Mouse (Mus musculus) liver, embryonic 11.5 days (tissue): ENCODE data around the gene Vill. TPM values are rescaled to one million over a fixed set of nuclear protein-coding genes. Genes with fewer than 3 reads are reported as not detected.

Experiments
- ATAC-seq: fragments of 200-750 bp; cut with Nextera tagmentation; replicated peaks from 2 replicates; pipeline ENCODE4 v1.8.0; 2017; ENCODE audit warnings: moderate number of reproducible peaks, mild to moderate bottlenecking, moderate TSS enrichment, moderate library complexity; ENCODE audit not compliant: low FRiP score
- DNase-seq: peaks from one replicate; pipeline ENCODE4 v3.0.0-alpha.2; 2017; ENCODE audit warnings: low spot score
- H3K27ac ChIP-seq: fragments of 300-500 bp; sonication (generic); 2 replicates; pipeline ENCODE4 v1.5.1; 2014; ENCODE audit warnings: mild to moderate bottlenecking, low read depth, low read length, control low read depth
- H3K27me3 ChIP-seq: fragments of 300-500 bp; sonication (generic); replicated peaks from 2 replicates; pipeline ENCODE4 v1.6.1; 2014; ENCODE audit warnings: low read length, mixed read lengths; ENCODE audit not compliant: control insufficient read depth, insufficient read depth
- H3K36me3 ChIP-seq: fragments of 300-500 bp; sonication (generic); 2 replicates; pipeline ENCODE4 v1.6.1; 2014; ENCODE audit warnings: mild to moderate bottlenecking, low read length, moderate library complexity, mixed read lengths; ENCODE audit not compliant: control insufficient read depth, insufficient read depth
- H3K4me1 ChIP-seq: fragments of 300-500 bp; sonication (generic); replicated peaks from 2 replicates; pipeline ENCODE4 v1.6.1; 2014; ENCODE audit warnings: low read length, mixed read lengths; ENCODE audit not compliant: control insufficient read depth, insufficient read depth
- H3K4me2 ChIP-seq: fragments of 300-500 bp; sonication (generic); 2 replicates; pipeline ENCODE4 v1.6.1; 2014; ENCODE audit warnings: mild to moderate bottlenecking, control low read depth, moderate library complexity
- H3K4me3 ChIP-seq: fragments of 300-500 bp; sonication (generic); 2 replicates; pipeline ENCODE4 v1.5.1; 2014; ENCODE audit warnings: low read depth, low read length, control low read depth
- H3K9ac ChIP-seq: fragments of 300-500 bp; sonication (generic); 2 replicates; pipeline ENCODE4 v1.6.1; 2014; ENCODE audit warnings: low read depth, low read length, control low read depth
- H3K9me3 ChIP-seq: fragments of 300-500 bp; sonication (generic); 2 replicates; pipeline ENCODE4 v1.6.1; 2016; ENCODE audit warnings: low read length, inconsistent platforms, mixed read lengths; ENCODE audit not compliant: control insufficient read depth
- WGBS: fragments of 180-500 bp; shearing (Covaris S2); extraction: QIAGEN DNeasy Blood & Tissue Kit; methylation state at CpG from one replicate; pipeline ENCODE4 v1.1.7; 2014; 5-methylcytosine and 5-hydroxymethylcytosine counted together
- polyA plus RNA-seq: library from polyadenylated mRNA; unstranded; fragments of >200 nt; fragmentation: Nextera tagmentation; extraction: Ambion mirVana; gene quantifications from 2 replicates; pipeline ENCODE4 v1.2.1, GENCODE M21; 2014

The Vill gene
- polyA plus RNA-seq, 1 experiment from 2014 or later: 22.7 TPM

- Histone ChIP-seq H3K9me3 (no peaks in the 10 kb centered on the region), H3K27me3 (peaks cover 52% of the 10 kb centered on the region), H3K4me3 (peak overlapping the region; percentile 39), H3K4me1 (peaks cover 3% of the 10 kb centered on the region), H3K36me3 (no peaks in the 10 kb centered on the region), H3K27ac (no peak overlapping the region), H3K4me2 (peak overlapping the region; percentile 60), H3K9ac (no peak overlapping the region; the same call in 1 of the 2 replicates)
- DNase-seq (no peak), ATAC-seq (no peak)
- WGBS: 4% methylated on average over 45 of the region's 45 CpGs
These were observed 40.2 kb downstream of the Vill start for GRCm38 (mm10) chr9:119092473-119093418.

- no peak within 1 kb of the TSS for H3K27ac ChIP-seq
- peak within 1 kb of the TSS; percentile 26; the same call in 1 of the 2 replicates for H3K9ac ChIP-seq
- no peaks in the 10 kb centered on the region for H3K9me3 ChIP-seq
- 11% methylated on average over 45 of the region's 45 CpGs for WGBS
- peak within 1 kb of the TSS; percentile 60 for H3K4me2 ChIP-seq
- H3K36me3 ChIP-seq: no peaks in the 10 kb centered on the region
- DNase-seq: peak; percentile 72
- H3K27me3 ChIP-seq: peaks cover 52% of the 10 kb centered on the region
- no peaks in the 10 kb centered on the region; the same call in 1 of the 2 replicates for H3K4me1 ChIP-seq
- peak within 1 kb of the TSS; percentile 39 for H3K4me3 ChIP-seq
- ATAC-seq: peak; percentile 61; the same call in 1 of the 2 replicates
These were observed 41.1 kb downstream of the Vill start, which contains the start of gene Plcd1 for GRCm38 (mm10) chr9:119093419-119094295. Gene Plcd1 (minus strand): TSS chr9:119093502.

- H3K4me1 ChIP-seq: no peaks in the 10 kb centered on the region; the same call in 1 of the 2 replicates
- H3K27me3 ChIP-seq: peaks cover 52% of the 10 kb centered on the region
- DNase-seq: no peak
- H3K9me3 ChIP-seq: no peaks in the 10 kb centered on the region
- WGBS: 78% methylated on average over 13 of the region's 13 CpGs
- H3K27ac ChIP-seq: no peak overlapping the region
- no peak for ATAC-seq
- no peak overlapping the region for H3K4me2 ChIP-seq
- no peak overlapping the region for H3K4me3 ChIP-seq
- H3K36me3 ChIP-seq: no peaks in the 10 kb centered on the region
- H3K9ac ChIP-seq: no peak overlapping the region
These were observed 42.0 kb downstream of the Vill start for GRCm38 (mm10) chr9:119094462-119095109.

GRCm38 (mm10) chr9:119100177-119100898 is 47.8 kb downstream of the Vill start:
- Histone ChIP-seq H3K9me3 (no peaks in the 10 kb centered on the region), H3K4me2 (no peak overlapping the region), H3K4me1 (no peaks in the 10 kb centered on the region; the same call in 1 of the 2 replicates), H3K4me3 (no peak overlapping the region), H3K27me3 (peaks cover 15% of the 10 kb centered on the region), H3K36me3 (no peaks in the 10 kb centered on the region), H3K27ac (no peak overlapping the region), H3K9ac (no peak overlapping the region)
- 20% methylated on average over 15 of the region's 15 CpGs for WGBS
- no peak for ATAC-seq
- DNase-seq: no peak

GRCm38 (mm10) chr9:119101992-119102782 is 49.6 kb downstream of the Vill start, which contains the start of gene Dlec1:
Gene Dlec1 (plus strand): TSS chr9:119102478.
- Histone ChIP-seq H3K36me3 (no peaks in the 10 kb centered on the region), H3K4me1 (no peaks in the 10 kb centered on the region; the same call in 1 of the 2 replicates), H3K9me3 (no peaks in the 10 kb centered on the region), H3K27me3 (peaks cover 8% of the 10 kb centered on the region), H3K4me2 (peak within 1 kb of the TSS; percentile 91), H3K27ac (no peak within 1 kb of the TSS), H3K9ac (peak within 1 kb of the TSS; percentile 3; the same call in 1 of the 2 replicates), H3K4me3 (peak within 1 kb of the TSS; percentile 67)
- WGBS: 4% methylated on average over 44 of the region's 44 CpGs
- ATAC-seq: peak; percentile 85
- peak; percentile 70 for DNase-seq

- no peak for DNase-seq
- peak overlapping the region; percentile 3; the same call in 1 of the 2 replicates for H3K9ac ChIP-seq
- H3K9me3 ChIP-seq: no peaks in the 10 kb centered on the region
- peaks cover 8% of the 10 kb centered on the region for H3K27me3 ChIP-seq
- peak overlapping the region; percentile 91 for H3K4me2 ChIP-seq
- H3K36me3 ChIP-seq: no peaks in the 10 kb centered on the region
- H3K27ac ChIP-seq: no peak overlapping the region
- WGBS: 2% methylated on average over 19 of the region's 19 CpGs
- H3K4me3 ChIP-seq: peak overlapping the region; percentile 67
- no peaks in the 10 kb centered on the region; the same call in 1 of the 2 replicates for H3K4me1 ChIP-seq
- no peak for ATAC-seq
These were observed 50.2 kb downstream of the Vill start for GRCm38 (mm10) chr9:119102783-119103113.

GRCm38 (mm10) chr9:119107566-119107965 is 55.0 kb downstream of the Vill start:
- H3K9ac ChIP-seq: no peak overlapping the region
- ATAC-seq (no peak), DNase-seq (no peak)
- peaks cover 6% of the 10 kb centered on the region for H3K27me3 ChIP-seq
- no peak overlapping the region for H3K27ac ChIP-seq
- no peaks in the 10 kb centered on the region for H3K36me3 ChIP-seq
- WGBS: 80% methylated on average over 4 of the region's 4 CpGs
- H3K4me3 ChIP-seq: no peak overlapping the region
- H3K4me2 ChIP-seq: no peak overlapping the region
- H3K4me1 ChIP-seq: no peaks in the 10 kb centered on the region; the same call in 1 of the 2 replicates
- no peaks in the 10 kb centered on the region for H3K9me3 ChIP-seq
